Mouse (Mus musculus) myocyte (in vitro differentiated cells): ENCODE results near the gene Bckdha. TPM values are rescaled to one million over a fixed set of nuclear protein-coding genes. Genes with fewer than 3 reads are reported as not detected.
A peak's percentile ranks its signal among the peaks of the same experiment; 100 is the strongest.

Experiments used
- H3K27me3 ChIP-seq: one replicate; pipeline ENCODE4 v1.6.1; 2011; ENCODE audit not compliant: control insufficient read depth, insufficient read depth, insufficient read length
- H3K36me3 ChIP-seq: one replicate; pipeline ENCODE4 v1.6.1; 2011; ENCODE audit not compliant: control insufficient read depth, insufficient read depth
- H3K4me2 ChIP-seq: one replicate; pipeline ENCODE4 v1.6.1; 2011; ENCODE audit warnings: low read depth, control low read depth
- H3K4me3 ChIP-seq: one replicate; pipeline ENCODE4 v1.5.1; 2011; ENCODE audit warnings: mild to moderate bottlenecking, control low read depth, moderate library complexity
- H3K79me2 ChIP-seq: one replicate; pipeline ENCODE4 v1.6.1; 2011; ENCODE audit not compliant: control insufficient read depth, insufficient read depth
- H3ac ChIP-seq: one replicate; pipeline ENCODE4 v1.6.1; 2011; ENCODE audit not compliant: control insufficient read depth, insufficient read length
- CEBPB ChIP-seq: IDR thresholded peaks from 2 replicates; pipeline ENCODE4 v1.6.1; 2011; ENCODE audit warnings: mild to moderate bottlenecking, moderate library complexity; ENCODE audit not compliant: poor library complexity, insufficient read depth, severe bottlenecking
- E2F4 ChIP-seq: IDR thresholded peaks from one replicate; pipeline ENCODE4 v1.6.1; 2011; ENCODE audit warnings: mild to moderate bottlenecking, control low read depth, moderate library complexity; ENCODE audit not compliant: insufficient read depth
- MAX ChIP-seq: IDR thresholded peaks from one replicate; pipeline ENCODE4 v1.6.1; 2011; ENCODE audit warnings: low read depth, mild to moderate bottlenecking, control low read depth
- MYOD1 ChIP-seq, 3 experiments: IDR thresholded peaks; one replicate each; pipeline ENCODE4 v1.6.1; 2011; ENCODE audit warnings: control low read depth in 2 of 3, low read depth in 2 of 3, mild to moderate bottlenecking in 2 of 3, moderate library complexity in 1 of 3; ENCODE audit not compliant: insufficient read length in 2 of 3, control insufficient read depth in 1 of 3
- MYOG ChIP-seq, 3 experiments: IDR thresholded peaks; one replicate each; pipeline ENCODE4 v1.6.1; 2011; ENCODE audit warnings: control low read depth in 2 of 3, low read depth in 2 of 3, mild to moderate bottlenecking in 2 of 3; ENCODE audit not compliant: insufficient read length in 2 of 3, control insufficient read depth in 1 of 3, insufficient read depth in 1 of 3
- POLR2A ChIP-seq: IDR thresholded peaks from one replicate; pipeline ENCODE4 v1.6.1; 2011; ENCODE audit warnings: low read depth, mild to moderate bottlenecking, control low read depth, moderate library complexity; ENCODE audit not compliant: insufficient read length
- POLR2AphosphoS2 ChIP-seq: IDR thresholded peaks from one replicate; pipeline ENCODE4 v1.6.1; 2011; ENCODE audit warnings: low read depth, control low read depth; ENCODE audit not compliant: insufficient read length
- REST ChIP-seq: IDR thresholded peaks from one replicate; pipeline ENCODE4 v1.6.1; 2011; ENCODE audit warnings: mild to moderate bottlenecking, control low read depth, moderate library complexity; ENCODE audit not compliant: insufficient read depth, insufficient read length
- SRF ChIP-seq: IDR thresholded peaks from one replicate; pipeline ENCODE4 v1.6.1; 2011; ENCODE audit warnings: low read depth; ENCODE audit not compliant: control insufficient read depth, insufficient read length
- TCF12 ChIP-seq: IDR thresholded peaks from one replicate; pipeline ENCODE4 v1.6.1; 2011; ENCODE audit warnings: mild to moderate bottlenecking, control low read depth; ENCODE audit not compliant: poor library complexity, insufficient read depth, severe bottlenecking
- TCF3 ChIP-seq: IDR thresholded peaks from one replicate; pipeline ENCODE4 v1.6.1; 2011; ENCODE audit warnings: low read depth, control low read depth; ENCODE audit not compliant: insufficient read length
- USF1 ChIP-seq: IDR thresholded peaks from one replicate; pipeline ENCODE4 v1.6.1; 2011; ENCODE audit warnings: low read depth, mild to moderate bottlenecking, control low read depth, moderate library complexity
- polyA plus RNA-seq: library from polyadenylated mRNA; unstranded; fragments of >200 nt; fragmentation: generic; extraction: Trizol; gene quantifications from one replicate; pipeline ENCODE4 v1.2.1, GENCODE M21; 2012; ENCODE audit warnings: missing spikeins

The Bckdha gene
- polyA plus RNA-seq, 1 experiment = 54.9 TPM

- TF ChIP-seq CEBPB (no peak), TCF3 (no peak), TCF12 (no peak), E2F4 (no peak), POLR2A (peak; percentile 70), MYOD1 (IDR thresholded peaks at IDR 0.05; ENCODE audit: control insufficient read depth in 1 of 3, insufficient read length in 2 of 3, low read depth in 2 of 3) (no peak), REST (no peak), SRF (no peak), USF1 (no peak), MAX (no peak), POLR2AphosphoS2 (peak; percentile 84), MYOG (IDR thresholded peaks at IDR 0.05; ENCODE audit: control insufficient read depth in 1 of 3, insufficient read depth in 1 of 3, insufficient read length in 2 of 3, low read depth in 2 of 3) (no peak)
- Histone ChIP-seq H3K79me2 (peaks cover 29% of the 10 kb centered on the region), H3ac (peak within 1 kb of the TSS; percentile 50), H3K4me2 (peak within 1 kb of the TSS; percentile 74), H3K4me3 (peak within 1 kb of the TSS; percentile 90), H3K27me3 (no peaks in the 10 kb centered on the region), H3K36me3 (no peaks in the 10 kb centered on the region)
These were observed 28.1 kb upstream of the Bckdha start, which contains the start of gene Tgfb1 for GRCm38 (mm10) chr7:25686680-25687531. Gene Tgfb1, plus strand, starts transcription at chr7:25687002.

- Histone ChIP-seq H3ac (no peak overlapping the region), H3K36me3 (no peaks in the 10 kb centered on the region), H3K79me2 (peaks cover 33% of the 10 kb centered on the region), H3K27me3 (no peaks in the 10 kb centered on the region), H3K4me3 (peak overlapping the region; percentile 90), H3K4me2 (peak overlapping the region; percentile 62)
- TF ChIP-seq SRF (no peak), POLR2A (no peak), CEBPB (no peak), TCF3 (no peak), E2F4 (no peak), MYOD1 (IDR thresholded peaks at IDR 0.05; ENCODE audit: control insufficient read depth in 1 of 3, insufficient read length in 2 of 3, low read depth in 2 of 3) (no peak), USF1 (no peak), REST (no peak), POLR2AphosphoS2 (no peak), MYOG (IDR thresholded peaks at IDR 0.05; ENCODE audit: control insufficient read depth in 1 of 3, insufficient read depth in 1 of 3, insufficient read length in 2 of 3, low read depth in 2 of 3) (no peak), MAX (no peak)
These were observed 27.2 kb upstream of the Bckdha start for GRCm38 (mm10) chr7:25685926-25686470.

- no peak for TF ChIP-seq MAX
- no peak for TF ChIP-seq MYOD1 (IDR thresholded peaks at IDR 0.05; ENCODE audit: control insufficient read depth in 1 of 3, insufficient read length in 2 of 3, low read depth in 2 of 3)
- no peak for TF ChIP-seq MYOG (IDR thresholded peaks at IDR 0.05; ENCODE audit: control insufficient read depth in 1 of 3, insufficient read depth in 1 of 3, insufficient read length in 2 of 3, low read depth in 2 of 3)
- TF ChIP-seq REST = no peak
- no peak for TF ChIP-seq TCF12
- Histone ChIP-seq H3K4me3 (no peak overlapping the region), H3K36me3 (no peaks in the 10 kb centered on the region), H3K27me3 (no peaks in the 10 kb centered on the region), H3ac (no peak overlapping the region), H3K4me2 (no peak overlapping the region), H3K79me2 (peaks cover 25% of the 10 kb centered on the region)
These were observed 25.9 kb upstream of the Bckdha start for GRCm38 (mm10) chr7:25684659-25685058.

- Histone ChIP-seq H3K79me2 (peaks cover 19% of the 10 kb centered on the region), H3K4me2 (no peak overlapping the region)
- no peak for TF ChIP-seq POLR2A
- no peak for TF ChIP-seq SRF
- no peak for TF ChIP-seq CEBPB
- no peak for TF ChIP-seq POLR2AphosphoS2
These were observed 24.8 kb upstream of the Bckdha start for GRCm38 (mm10) chr7:25683474-25684180.

More at GRCm38 (mm10) chr7:25683474-25684180, 24.8 kb upstream of the Bckdha start:
- no peak overlapping the region for H3ac ChIP-seq
- H3K4me3 ChIP-seq = no peak overlapping the region
- no peaks in the 10 kb centered on the region for H3K36me3 ChIP-seq
- H3K27me3 ChIP-seq = no peaks in the 10 kb centered on the region
